Mouse (Mus musculus) layer of hippocampus, adult 8-10 months (tissue): ENCODE data around the gene Hoxc10. TPM values are rescaled to one million over a fixed set of nuclear protein-coding genes. Genes with fewer than 3 reads are reported as not detected.

Experiments
- DNase-seq, 2 experiments: peaks; one replicate each; pipeline ENCODE4 v3.0.0; 2022; ENCODE audit warnings: low spot score in 2 of 2
- total RNA-seq, 4 experiments: library from RNA; stranded (reverse); gene quantifications; 2 replicates each; pipeline ENCODE4 v1.2.4; 2022

Hoxc10 gene
- total RNA-seq, 4 experiments from 2014 or later = not detected

DNA sequence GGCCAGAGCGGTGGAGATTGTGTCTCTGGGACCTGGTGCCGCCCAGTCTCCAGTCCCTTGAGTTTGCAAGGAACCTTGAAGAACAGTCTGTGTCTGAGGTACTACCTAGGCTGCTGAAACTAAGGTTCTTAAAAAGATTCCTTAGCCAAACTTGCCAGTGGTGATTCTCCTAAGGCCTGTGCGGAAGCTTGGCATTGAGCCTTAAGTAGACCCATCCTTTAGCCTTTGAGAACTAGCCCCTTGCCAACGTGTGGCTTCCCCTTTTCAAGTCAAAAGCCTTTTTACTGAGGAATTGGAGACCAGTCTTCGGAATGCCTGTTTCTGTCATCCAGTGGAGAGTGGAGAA is 23.2 kb upstream of the Hoxc10 start:
- DNase-seq = no peak

DNA sequence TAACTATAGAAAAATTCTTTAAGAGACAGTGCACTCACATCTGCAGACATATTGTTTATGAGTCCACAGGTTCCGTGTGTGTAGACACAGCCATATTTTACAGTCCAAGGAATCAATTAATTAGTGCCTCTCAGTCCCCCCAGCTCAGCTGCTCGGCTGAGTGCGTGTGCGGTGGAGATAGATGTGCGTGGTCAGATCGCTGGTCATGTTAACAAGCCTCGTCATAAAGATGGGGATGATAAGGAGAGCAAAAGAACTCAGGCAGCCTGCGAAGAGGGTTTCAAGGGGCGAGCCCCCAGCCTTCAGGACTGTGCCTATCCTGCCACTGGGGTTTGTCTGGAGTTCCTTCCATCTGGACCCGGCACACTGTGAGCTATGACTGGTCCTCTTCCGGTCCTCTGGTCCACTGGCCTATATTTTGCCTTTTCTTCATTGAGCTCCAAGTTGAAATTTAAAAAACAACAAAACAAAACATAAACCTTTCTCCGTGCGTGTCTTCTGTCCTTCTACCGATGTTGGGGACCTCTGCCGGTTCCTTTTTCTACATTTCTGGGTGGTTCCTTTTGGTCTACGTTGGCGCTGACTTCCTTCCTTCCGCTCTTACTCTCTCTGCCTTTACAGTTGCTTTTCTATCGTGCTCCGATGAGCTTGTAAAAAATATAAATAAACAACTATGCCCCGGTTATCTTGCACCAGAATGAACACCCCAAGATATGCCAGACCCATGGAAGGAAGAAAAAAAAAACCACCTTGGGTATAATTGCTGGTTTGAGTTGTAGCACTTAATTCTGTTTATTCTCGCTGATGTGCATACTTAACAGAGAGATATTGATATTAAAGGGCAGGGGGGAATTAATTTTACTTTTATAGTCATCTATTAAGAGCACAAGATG is 21.2 kb upstream of the Hoxc10 start:
- no peak for DNase-seq

DNA sequence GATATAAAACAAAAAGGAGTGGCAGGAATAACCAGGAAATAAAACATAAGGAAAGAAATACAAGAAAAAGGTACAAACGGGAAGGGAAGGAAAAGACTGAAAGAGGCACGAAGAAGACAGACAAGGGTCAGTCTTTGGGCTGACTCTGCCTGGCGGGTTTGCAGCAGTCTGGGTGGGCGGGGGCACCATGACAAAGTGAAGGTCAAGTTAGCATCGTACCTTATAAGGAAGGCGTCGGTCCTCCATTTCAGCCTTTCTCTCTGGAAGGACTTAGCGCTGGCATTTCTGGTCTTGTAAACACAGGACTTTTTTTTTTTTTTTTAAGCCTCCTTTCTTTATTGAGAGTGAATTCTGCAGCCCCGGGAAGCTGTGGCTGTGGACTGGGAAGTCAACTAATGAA is 19.3 kb upstream of the Hoxc10 start:
- DNase-seq = no peak

DNA sequence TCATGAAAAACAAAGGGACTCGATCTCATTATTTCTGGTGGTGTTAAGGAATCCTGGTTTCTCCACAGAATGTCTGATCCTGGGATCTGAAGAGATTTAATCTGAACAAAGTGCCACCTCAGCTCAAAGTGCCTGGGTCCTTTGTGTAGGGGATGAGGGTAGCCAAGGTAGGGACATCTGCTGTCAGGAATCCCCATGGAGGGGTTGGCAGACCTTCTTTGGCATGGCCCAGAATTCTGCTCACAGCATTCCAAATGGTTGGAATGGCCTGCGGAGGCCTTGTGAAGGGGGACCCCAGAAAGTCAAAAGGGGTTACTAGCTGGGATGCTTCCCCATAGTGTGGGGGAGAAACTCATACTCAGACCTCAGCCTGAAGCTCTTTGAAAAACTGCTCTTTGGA is 17.8 kb upstream of the Hoxc10 start:
- DNase-seq = no peak

DNA sequence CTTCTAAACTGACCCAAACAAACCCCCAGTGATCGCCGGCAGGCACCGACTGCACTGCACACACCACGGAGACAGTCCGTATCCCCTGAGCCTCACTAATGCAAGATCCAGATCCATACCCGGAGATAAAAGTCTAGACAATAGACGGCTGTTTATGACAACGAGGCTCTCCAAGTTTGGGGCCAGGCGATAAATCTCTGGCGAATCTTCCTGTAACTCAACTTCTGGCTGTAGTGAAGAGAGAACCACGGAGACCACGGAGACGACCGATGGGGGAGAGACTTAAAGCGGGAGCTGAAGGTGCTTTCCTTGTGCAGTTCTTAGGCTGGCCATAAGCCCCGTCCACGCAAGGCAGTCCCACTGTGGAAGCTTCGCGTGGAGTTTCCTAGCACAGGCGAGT is 16.9 kb upstream of the Hoxc10 start:
- no peak for DNase-seq

DNA sequence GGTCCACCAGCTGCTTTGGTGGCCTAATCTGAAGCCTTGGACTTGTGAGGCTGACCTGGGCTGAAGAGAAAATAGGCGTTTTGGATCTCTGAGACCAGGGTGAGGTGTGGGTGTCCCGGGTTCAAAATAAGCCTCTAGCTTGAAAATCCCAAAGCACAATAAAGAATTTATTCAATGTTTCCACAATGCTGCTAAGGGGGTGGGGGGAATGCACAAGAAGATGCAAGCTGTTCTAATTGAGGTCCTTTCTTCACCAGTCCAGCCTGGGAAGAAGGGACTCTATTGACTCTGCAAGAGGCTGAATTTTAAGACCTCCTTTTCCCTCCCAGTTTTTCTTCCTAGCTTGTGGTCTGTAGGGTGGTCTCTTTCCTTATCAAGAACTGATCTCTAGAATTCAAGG is 15.7 kb upstream of the Hoxc10 start:
- no peak for DNase-seq

DNA sequence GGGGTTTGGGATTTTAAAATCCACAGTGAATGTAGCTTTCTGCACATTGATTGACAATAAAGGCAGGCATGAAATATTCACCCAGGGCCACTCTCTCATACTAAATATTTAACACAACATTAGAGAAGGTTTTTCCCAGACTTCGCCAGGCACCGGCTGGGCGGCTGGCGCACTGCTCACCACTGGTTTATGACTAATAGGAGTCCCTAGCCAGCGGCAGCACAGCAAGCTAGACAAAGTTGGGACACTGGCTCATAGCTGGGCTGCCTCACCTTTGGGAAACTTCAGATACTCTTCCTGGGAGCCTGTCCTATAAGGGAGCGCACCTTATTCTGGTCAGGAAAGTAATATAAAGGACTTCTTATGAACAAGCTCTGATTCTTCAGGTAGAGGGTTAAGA is 13.0 kb upstream of the Hoxc10 start:
- no peak for DNase-seq

DNA sequence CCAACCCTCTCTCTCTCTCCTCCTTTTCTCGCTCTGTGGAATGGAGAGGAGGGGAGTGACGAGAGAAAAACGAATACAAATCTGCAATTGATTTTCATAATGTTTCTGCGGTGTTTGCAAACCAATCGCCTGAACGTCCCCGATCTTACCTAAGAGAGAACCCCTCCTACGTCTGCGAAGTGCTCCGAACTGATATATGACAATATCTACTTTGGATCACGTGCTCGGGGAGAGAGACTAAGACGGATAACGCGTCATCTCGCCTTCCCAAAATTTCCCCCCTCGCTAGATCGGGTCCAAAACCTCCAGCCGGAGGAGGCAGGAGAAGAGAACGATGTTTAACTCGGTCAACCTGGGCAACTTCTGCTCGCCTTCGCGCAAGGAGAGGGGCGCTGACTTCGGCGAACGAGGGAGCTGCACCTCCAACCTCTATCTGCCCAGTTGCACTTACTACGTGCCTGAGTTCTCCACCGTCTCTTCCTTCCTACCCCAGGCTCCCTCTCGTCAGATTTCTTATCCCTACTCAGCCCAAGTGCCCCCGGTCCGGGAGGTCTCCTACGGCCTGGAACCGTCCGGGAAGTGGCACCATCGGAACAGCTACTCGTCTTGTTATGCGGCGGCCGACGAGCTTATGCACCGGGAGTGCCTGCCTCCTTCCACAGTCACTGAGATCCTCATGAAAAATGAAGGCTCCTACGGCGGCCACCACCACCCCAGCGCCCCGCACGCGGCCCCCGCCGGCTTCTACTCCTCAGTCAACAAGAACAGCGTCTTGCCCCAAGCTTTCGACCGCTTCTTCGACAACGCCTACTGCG is 12.2 kb upstream of the Hoxc10 start, which contains the start of gene Hoxc11:
TSS of gene Hoxc11 (plus strand) at position 236 of the 815 bp plus-strand sequence.
- DNase-seq = no peak

DNA sequence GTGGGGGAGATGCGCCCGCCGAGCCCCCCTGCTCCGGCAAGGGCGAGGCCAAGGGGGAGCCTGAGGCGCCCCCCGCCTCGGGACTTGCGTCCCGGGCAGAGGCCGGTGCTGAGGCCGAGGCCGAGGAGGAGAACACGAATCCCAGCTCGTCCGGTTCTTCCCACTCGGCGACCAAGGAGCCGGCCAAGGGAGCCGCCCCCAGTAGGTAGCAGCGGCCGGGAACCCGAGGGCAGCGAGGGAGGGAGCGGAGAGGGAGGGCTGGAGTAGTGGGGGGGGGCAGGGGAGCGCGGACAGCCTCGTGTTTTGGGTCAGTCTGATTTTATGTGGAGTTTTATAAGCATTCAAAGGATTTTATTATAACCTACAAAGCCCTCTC is 11.6 kb upstream of the Hoxc10 start:
- DNase-seq = no peak

DNA sequence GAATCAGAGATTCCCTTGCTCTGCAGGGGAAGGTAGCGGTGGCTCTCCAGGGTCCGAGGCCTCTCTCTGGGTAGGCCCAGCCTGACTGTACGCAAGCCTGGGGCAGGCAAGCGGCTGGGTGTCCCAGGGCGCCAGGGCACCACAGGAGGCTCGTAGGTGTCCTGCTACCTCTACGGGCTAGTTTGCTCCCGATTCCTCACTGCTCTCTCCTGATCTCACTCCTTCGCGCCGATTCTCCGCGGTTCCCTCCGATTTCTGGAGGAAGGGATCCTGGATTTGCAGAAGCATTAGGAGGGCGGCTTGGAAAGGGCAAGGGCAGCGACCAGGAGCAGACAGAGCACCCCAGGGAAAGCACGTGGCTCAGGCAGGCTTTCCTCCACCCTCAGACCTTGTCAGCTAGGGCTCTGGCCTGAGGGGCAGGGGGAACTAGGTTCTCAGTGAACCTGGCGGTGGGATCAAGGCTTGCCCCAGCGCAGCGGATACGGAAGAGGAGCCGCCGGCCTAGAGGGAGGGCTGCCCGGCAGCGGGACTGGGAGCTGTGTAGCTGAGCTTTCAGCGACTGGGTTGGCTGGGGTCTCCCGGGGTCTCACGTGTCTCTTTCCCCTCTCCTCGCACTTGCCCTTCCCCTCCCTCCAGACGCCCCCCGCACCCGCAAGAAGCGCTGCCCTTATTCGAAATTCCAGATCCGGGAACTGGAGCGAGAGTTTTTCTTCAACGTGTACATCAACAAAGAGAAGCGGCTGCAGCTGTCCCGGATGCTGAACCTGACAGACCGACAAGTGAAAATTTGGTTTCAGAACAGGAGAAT is 10.6 kb upstream of the Hoxc10 start:
- DNase-seq = no peak

DNA sequence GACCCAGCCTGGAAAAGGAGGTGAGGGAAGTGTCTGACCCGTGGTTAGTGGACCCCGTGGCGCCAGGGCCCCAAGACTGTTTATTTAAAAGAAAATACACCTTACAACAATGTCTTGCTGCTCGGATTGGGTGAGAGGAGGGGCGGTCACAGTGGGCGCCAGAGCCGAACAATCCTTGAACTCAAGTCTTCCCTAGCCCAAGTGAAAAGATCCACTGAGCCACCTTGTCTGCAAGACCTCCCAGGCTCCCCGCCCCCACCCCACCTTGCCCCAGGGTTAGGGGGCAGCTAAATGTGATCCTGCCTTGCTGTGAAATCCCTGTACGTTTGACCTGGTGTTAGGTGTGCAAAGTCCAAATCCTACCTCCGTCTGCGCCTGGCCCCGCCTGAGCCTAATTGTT is 9.7 kb upstream of the Hoxc10 start:
- no peak for DNase-seq

DNA sequence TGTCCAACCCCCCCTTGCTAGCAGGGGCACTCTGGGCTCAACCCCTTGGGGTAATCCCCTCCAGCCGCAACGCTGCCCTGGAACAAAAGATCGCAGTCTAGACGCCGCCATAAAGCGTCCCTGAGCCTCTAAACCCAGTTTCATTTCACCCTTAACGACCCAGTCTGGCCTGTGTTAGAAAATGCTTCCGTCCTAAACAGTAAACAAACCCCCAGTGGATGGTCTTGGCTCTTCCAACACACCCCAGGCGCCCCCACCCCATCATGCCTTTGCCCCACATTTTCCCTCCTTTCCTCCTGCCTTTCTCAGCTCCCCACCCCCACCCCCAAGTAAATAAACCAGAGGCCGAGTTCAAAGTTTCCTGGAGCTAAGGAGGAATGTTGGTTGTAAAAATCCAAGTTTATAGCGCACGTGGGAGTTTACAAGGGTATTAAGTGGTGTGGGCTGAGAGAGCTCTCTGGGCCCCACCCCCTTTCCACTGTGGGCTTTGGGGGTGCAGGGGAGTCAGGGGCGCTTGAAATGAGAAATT is 6.9 kb upstream of the Hoxc10 start:
- no peak for DNase-seq

DNA sequence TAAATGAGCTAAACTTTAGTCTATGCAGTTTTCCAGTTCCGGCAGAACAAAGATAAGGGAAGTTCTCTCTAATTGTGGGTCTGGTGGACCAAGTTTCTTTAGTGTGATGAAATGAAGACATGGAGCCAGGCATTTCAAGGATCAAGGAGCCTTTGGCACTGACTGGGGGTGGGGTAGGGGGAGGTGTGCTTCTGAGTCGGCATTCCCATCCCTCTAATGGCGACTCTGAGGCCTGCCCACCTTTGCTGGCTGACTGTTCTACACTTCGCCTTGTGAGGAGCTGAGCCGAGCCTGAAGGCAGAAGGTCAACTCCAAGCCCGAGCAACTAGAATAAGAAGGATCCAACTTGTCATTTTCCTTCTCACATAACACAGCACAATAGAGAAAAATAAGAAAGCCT is 4.9 kb upstream of the Hoxc10 start:
- no peak for DNase-seq

DNA sequence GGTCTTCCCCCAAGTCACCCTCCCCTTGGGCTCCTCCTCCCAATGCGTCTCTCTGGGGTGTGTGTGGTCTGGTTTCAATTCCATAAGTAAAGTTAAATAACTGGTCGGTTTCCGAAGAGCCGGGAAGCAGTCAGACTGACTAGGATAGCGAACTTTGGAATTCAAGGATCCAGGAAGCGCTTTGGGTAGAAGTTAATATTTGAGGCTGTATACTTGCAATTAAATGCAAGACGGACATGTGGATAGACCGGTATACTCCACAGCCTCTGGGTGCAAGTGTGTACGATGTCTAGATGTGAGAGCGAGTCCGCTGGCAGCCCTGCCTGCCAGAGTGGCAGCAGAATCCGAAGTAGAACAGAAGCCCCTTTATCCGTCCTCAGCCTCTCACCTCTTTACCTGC is 4.1 kb upstream of the Hoxc10 start:
- no peak for DNase-seq

DNA sequence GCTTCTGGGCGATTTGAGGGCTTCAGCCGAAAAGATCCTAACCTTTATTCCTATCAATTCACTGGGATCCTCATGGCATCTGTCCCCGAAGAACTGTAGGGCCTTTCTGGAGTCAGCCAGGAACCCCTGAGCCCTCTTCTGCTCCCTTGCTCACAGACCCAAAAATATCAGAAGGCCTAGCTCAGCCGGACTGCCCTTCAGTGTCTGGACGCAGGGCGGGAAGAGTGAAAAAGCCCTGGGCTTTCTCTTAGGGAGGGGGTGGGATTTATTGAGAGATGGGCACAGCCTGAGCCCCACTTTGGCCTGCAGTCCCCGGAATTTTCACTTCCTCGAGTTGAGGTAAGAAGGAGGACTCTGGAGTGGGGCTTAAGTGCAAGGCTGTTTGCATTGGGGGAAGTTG is 3.3 kb upstream of the Hoxc10 start:
- no peak for DNase-seq

DNA sequence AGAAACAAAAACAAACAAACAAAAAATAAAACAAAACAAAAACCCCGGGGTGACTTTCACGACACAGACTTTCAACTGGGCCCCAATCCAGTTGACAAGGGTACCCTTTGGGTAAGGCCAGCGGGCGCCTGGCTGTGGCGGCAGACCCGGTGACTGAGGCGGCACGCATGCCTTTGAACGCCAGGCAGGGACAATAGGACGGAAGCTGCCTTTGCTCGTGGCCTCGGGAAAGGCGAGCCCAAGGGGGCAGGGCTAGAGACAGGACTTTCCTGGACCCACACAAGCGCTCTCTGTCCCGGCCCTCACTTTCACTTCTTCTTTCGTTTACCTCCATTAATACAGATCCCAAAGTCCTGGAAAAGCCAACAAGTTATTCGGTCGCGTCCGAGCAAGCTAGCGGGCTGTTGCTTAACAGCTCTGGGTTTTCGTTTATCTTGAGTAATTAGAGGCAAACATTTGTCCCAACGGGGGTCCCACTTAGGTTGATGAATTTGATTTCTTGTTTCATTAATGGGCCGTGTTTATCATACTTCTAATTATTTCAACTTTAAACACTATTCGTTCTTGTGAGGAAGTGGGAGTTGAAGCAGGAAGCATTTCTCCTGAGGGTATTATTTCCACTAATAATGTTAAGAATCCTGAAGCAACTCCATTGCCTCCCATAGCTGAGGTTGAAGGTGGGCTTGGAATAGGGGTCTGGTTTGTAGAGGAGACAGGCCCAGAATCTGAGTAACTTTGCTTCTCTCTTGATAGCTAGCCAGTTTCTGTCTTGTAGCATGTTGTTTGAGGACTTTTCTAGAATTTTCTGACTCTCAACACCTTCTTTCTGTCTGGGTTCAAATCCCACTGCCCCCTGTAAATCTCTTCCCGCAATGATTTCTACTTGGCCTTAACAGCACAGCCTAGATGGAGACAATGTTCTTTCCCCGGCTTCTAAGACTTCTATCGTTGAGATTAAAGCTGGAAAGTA is 2.6 kb upstream of the Hoxc10 start:
- no peak for DNase-seq

DNA sequence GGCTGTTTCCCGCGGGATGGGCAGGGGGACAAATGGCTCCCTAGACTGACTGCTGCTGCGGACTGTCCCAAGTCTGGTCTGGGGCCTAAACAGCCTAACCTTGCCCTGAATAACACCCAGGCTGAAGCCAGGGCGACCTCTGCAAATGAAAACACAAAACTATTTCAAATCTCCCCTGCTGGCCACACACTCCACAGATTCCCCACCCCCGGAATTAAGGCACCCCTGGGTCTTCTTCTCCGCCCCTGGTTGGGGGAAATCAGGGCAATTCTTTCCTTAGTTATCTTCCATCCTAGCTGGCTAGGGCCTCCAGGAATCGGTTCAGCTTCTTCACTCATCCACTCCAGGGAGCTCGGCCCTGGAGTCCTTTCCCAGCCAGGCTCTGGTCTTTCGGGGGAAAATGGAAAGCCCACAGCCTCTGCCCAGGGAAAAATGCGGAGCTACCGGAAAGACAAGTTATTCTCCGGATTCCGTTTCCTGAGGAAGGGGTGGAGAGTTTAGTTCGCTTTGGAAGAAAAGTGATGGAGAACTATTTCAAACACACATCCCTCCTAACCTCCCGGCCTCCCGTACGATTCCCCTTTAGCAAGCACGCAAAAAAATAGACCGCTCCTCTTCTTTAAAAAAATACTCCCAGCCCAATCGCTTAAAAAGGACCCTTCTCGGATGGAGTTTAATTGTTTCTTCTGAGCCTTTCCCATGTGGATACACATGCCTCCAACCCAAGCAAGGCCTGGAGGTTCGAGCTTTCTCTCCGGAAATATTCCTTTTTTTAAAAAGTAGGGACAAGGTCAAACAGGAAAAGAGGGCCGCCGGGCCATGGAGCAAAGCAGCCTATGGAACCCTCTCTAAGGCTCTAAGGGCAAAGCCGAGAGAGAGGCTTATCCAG is 1.3 kb upstream of the Hoxc10 start:
- DNase-seq = no peak

DNA sequence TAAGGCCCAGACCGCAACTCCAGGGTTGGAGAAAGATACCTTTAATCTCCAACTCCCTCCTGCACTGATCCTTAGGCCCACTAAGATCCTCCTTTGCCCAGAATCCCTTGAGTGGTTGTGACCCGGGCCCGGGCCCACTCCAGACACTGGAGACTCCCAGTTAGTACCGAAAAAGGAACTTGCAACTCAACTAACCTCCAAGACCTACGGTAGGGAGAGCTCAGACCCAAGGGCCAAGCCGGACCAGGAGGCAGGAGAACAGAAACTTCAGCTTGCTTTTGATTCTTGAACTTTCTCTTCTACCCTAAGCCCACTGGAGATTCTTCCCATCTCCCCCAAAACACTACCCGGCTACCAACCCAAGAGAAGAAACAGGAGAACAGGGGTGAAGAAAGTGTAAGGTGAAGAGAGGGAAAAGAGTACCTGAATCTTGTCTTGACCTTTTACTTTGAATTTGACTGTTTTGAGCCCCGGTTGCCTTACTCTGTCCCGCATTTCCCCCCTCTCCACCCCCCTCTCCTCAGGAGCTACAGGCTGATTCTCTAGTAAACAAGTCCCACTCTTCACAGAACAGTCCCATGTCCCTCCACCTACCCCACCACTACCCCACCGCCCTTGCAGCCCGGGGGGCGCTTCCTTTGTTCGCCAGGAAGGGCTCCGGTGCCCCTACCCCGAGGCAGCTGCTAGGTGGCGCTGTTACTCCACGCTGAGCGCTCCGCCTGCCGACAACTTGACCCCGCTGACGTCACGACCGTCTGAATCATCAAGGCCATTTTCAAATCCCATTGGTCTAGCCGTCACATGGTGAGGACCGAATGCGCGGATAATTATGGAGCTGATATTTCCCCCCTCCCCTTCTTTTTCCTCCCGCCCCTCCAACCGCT is 462 bp upstream of the Hoxc10 start:
- DNase-seq = no peak

DNA sequence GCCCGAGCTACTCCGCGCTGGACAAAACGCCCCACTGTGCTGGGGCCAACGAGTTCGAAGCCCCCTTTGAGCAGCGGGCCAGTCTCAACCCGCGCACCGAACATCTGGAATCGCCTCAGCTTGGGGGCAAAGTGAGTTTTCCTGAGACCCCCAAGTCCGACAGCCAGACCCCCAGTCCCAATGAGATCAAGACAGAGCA is 615 bp downstream of the Hoxc10 start, which contains the start of gene Hoxc5:
TSS of gene Hoxc5 (plus strand) at position 132 of the 199 bp plus-strand sequence.
- no peak for DNase-seq
